In the genomic region with DNA sequence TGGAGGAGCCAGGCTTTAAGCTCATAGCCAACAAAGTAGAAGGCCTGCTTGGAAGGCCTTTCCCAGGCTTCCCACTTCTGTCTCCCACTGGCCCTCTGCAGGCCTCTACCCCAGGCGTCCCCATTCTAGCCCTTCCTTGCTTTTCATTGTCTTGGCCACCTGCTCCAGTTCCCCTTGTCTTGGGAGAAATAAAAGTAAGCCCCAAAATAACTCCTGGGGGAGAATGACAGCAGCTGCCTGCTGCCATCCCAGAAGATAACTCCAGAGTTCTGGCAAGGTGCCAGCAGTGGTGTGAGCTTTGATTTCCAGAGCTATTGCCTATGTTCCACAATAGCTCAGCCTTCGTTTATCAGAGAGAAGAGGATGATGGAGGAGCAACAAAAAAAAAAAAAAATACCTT, we compare ENCODE assay signal across 10 mouse cellular contexts.
DNase-seq lines count a peak whose midpoint lies in the region; ATAC-seq and TF ChIP-seq lines count a peak whose summit lies in the region.
"Had no signal": no experiment of that assay in that cellular context is flagged by ENCODE, and none has a peak within 500 bp of the region (broad histone marks: within the 10 kb centered on the region; RNA-seq: fewer than 3 reads in every experiment).

No protein-coding gene starts in this region.

- H3K9me3 ChIP-seq in forebrain, embryonic 13.5 days (replicated peaks), result no peaks in the 10 kb centered on the region
- H3K9me3 ChIP-seq in forebrain, embryonic 15.5 days, result no peaks in the 10 kb centered on the region

- peaks cover 30% of the 10 kb centered on the region for H3K4me1 ChIP-seq in forebrain, embryonic 13.5 days
- peaks cover 33% of the 10 kb centered on the region for H3K4me1 ChIP-seq in forebrain, embryonic 15.5 days

- peak; percentile 34 to 48 for DNase-seq in left cerebral cortex, adult 18-20 months (ENCODE audit: low spot score in 2 of 2)
- no peak for DNase-seq in left cerebral cortex, adult 11 months (ENCODE audit: low spot score)
- DNase-seq in brain, embryonic 14.5 days (ENCODE audit: low read depth), result peak; percentile 61
- DNase-seq in left cerebral cortex, adult 2 months (ENCODE audit: extremely low spot score in 1 of 2, low spot score in 2 of 2), result peak; percentile 27 to 44
- DNase-seq in spleen, postnatal 10 days (ENCODE audit: low spot score in 2 of 2), result no peak

- no peaks in the 10 kb centered on the region for H3K36me3 ChIP-seq in forebrain, embryonic 13.5 days (ENCODE audit: poor library complexity, severe bottlenecking)
- no peaks in the 10 kb centered on the region for H3K36me3 ChIP-seq in forebrain, embryonic 15.5 days

- no peak overlapping the region for H3K4me2 ChIP-seq in forebrain, embryonic 13.5 days
- no peak overlapping the region for H3K4me2 ChIP-seq in forebrain, embryonic 15.5 days (replicated peaks)

- H3K27me3 ChIP-seq in forebrain, embryonic 13.5 days, result no peaks in the 10 kb centered on the region
- no peaks in the 10 kb centered on the region for H3K27me3 ChIP-seq in forebrain, embryonic 15.5 days

- intact Hi-C loops in left cerebral cortex, adult 2 months (cut with DNase I), result loop anchor here (5.0 to 10.0 kb wide), 3 partner anchors 210 to 443 kb away; no protein-coding TSS in a partner anchor

- TF ChIP-seq CTCF in brain, embryonic 14.5 days (IDR thresholded peaks at IDR 0.05; ENCODE audit: borderline replicate concordance, extremely low read depth, insufficient read depth, insufficient read length), result no peak
- no peak for TF ChIP-seq CTCF in left cerebral cortex, adult 2 months (IDR thresholded peaks at IDR 0.05)

- no peak overlapping the region for H3K4me3 ChIP-seq in forebrain, embryonic 13.5 days
- no peak overlapping the region for H3K4me3 ChIP-seq in forebrain, embryonic 15.5 days
- no peak overlapping the region for H3K4me3 ChIP-seq in left cerebral cortex, adult 2 months

- WGBS in forebrain, embryonic 13.5 days, result 22% methylated on average over 2 of the region's 2 CpGs
- WGBS in forebrain, embryonic 15.5 days, result 27% methylated on average over 2 of the region's 2 CpGs

- no peak overlapping the region for H3K27ac ChIP-seq in forebrain, embryonic 13.5 days
- H3K27ac ChIP-seq in forebrain, embryonic 15.5 days (replicated peaks), result no peak overlapping the region
- H3K27ac ChIP-seq in left cerebral cortex, adult 2 months, result peak overlapping the region; percentile 32; the same call in 1 of the 2 replicates
- H3K27ac ChIP-seq: liver, embryonic 14.5 days; stomach, postnatal 0 days had no signal

- no peak overlapping the region for H3K9ac ChIP-seq in forebrain, embryonic 13.5 days
- no peak overlapping the region for H3K9ac ChIP-seq in forebrain, embryonic 15.5 days (replicated peaks)
- H3K9ac ChIP-seq: liver, embryonic 14.5 days had no signal

- ATAC-seq in forebrain, embryonic 13.5 days, result 0 out of 2 replicates have a peak, but pooled peaks have one; percentile 27
- no peak for ATAC-seq in forebrain, embryonic 15.5 days (replicated peaks)
- ATAC-seq in granulocyte monocyte progenitor cell, adult 5-6 weeks (replicated peaks; ENCODE audit: poor library complexity, severe bottlenecking), result no peak

- TF ChIP-seq POLR2A in brain, embryonic 14.5 days (IDR thresholded peaks at IDR 0.05; ENCODE audit: borderline replicate concordance, extremely low read depth, insufficient read depth, insufficient read length, poor library complexity, severe bottlenecking), result no peak

Comparison
In these comparisons a context has a peak if more than half of its experiments do, and no peak if none do; other contexts are left out.
1. DNase-seq: peak in left cerebral cortex, adult 18-20 months (2 of 2), brain, embryonic 14.5 days (single experiment) and left cerebral cortex, adult 2 months (2 of 2); none in left cerebral cortex, adult 11 months (single experiment) and spleen, postnatal 10 days (0 of 2).